Mouse (Mus musculus): ENCODE data around the gene Gm21310.
"Not testable (repeated sequence)": the region's sequence is repeated elsewhere in the genome, so short reads cannot be mapped to it uniquely, and the experiment has no call there.

The Gm21310 gene

DNA sequence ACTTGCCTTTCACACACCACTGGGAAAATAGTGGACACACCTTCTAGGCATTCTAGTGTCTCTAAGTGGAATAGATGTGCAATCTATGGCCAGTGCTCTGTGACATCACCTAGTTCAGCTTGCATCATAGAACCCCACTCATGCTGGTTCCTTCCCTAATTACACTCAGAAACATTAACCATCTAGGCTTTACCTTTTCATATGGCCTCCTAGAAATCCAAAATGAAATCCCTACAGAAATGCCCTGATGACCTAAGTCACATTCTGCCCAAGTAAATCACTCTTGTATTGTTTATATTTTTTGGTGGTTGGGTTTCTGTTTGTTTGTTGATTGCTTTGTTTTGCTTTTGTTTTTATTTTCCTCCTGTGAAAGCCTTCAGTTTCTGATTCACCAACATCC, at the start of gene Gm21310:
Gene Gm21310 (minus strand): TSS at position 101 of the 400 bp plus-strand sequence.
- not testable (repeated sequence) for DNase-seq (ENCODE audit: low spot score in 2 of 2)

Measured in right cerebral cortex, postnatal 36 days (tissue).